Mouse (Mus musculus) erythroblast, embryonic 14.5 days (primary cell): ENCODE measurements around the gene Olfr605. TPM values are rescaled to one million over a fixed set of nuclear protein-coding genes. Genes with fewer than 3 reads are reported as not detected.
"Not testable (repeated sequence)": the region's sequence is repeated elsewhere in the genome, so short reads cannot be mapped to it uniquely, and the experiment has no call there.

Experiments
- H3K27me3 ChIP-seq: 2 replicates; pipeline ENCODE4 v1.6.1; 2012; ENCODE audit warnings: inconsistent platforms; ENCODE audit not compliant: control insufficient read depth
- H3K36me3 ChIP-seq: 2 replicates; pipeline ENCODE4 v1.6.1; 2012; ENCODE audit warnings: mild to moderate bottlenecking, inconsistent platforms; ENCODE audit not compliant: control insufficient read depth
- H3K4me1 ChIP-seq: 2 replicates; pipeline ENCODE4 v1.6.1; 2012; ENCODE audit warnings: inconsistent platforms; ENCODE audit not compliant: control insufficient read depth
- H3K4me3 ChIP-seq: replicated peaks from 2 replicates; pipeline ENCODE3; 2012; ENCODE audit warnings: moderate library complexity, mild to moderate bottlenecking, inconsistent platforms
- H3K9me3 ChIP-seq: 2 replicates; pipeline ENCODE4 v1.6.1; 2012; ENCODE audit warnings: low read length, inconsistent platforms, mixed read lengths; ENCODE audit not compliant: control insufficient read depth
- GATA1 ChIP-seq: IDR thresholded peaks from 2 replicates; pipeline ENCODE4 v1.6.1; 2012; ENCODE audit warnings: low read length, inconsistent platforms, mixed read lengths
- TAL1 ChIP-seq: IDR thresholded peaks from 3 replicates; pipeline ENCODE4 v1.6.1; 2012; ENCODE audit warnings: low read length, inconsistent platforms, mixed read lengths
- polyA plus RNA-seq: library from polyadenylated mRNA; stranded (reverse); fragments of >175 nt; gene quantifications from 2 replicates; pipeline ENCODE4 v1.2.3, GENCODE M21; 2012

Gene Olfr605
- polyA plus RNA-seq: not detected in 2 replicates

DNA sequence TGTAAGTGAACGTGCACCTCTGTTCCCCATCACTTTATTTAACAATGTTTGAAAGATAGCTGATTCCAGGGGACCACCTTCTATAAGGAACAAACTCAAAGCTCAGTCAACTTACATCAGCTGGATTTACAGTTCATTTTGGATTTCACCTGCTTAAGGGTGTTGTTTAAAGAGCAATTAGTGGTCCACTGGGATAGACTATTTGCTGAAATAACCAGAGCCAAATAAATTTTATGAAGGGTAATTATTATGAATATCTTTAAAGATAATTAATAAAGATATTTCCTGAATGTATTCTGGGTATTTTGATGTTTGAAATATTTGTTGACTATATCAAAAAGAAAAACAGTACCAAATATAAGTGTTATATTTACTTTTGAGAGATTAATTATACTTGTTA is at the start of gene Olfr605:
TSS of gene Olfr605 (minus strand) at position 101 of the 400 bp plus-strand sequence.
- Histone ChIP-seq H3K27me3 (no peaks in the 10 kb centered on the region), H3K4me3 (no peak within 1 kb of the TSS), H3K36me3 (no peaks in the 10 kb centered on the region), H3K4me1 (no peaks in the 10 kb centered on the region), H3K9me3 (peaks cover 7% of the 10 kb centered on the region)
- TF ChIP-seq TAL1 (no peak), GATA1 (no peak)

DNA sequence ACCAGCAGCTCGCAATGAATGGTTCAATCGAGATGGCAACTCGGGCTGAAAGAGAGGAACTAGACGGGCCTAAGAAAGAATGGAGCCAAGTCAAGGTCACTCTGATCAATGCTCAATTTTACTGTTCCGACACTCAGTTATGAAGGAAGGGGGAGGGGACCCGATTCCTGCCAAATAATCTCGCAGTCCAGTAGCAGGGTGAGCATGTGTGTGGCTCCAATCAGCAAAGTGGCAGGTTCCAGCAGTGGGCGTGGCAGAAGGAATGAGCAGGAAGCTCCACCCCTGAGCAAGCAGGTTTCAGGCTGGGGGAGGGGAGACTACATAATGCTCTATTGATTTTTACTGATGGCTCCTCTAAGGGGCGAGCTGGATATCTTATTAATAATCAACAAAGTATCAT is 31.9 kb upstream of the Olfr605 start:
- not testable (repeated sequence) for H3K4me1 ChIP-seq, H3K4me3 ChIP-seq, H3K36me3 ChIP-seq, H3K27me3 ChIP-seq
- H3K9me3 ChIP-seq: peaks cover 14% of the 10 kb centered on the region

DNA sequence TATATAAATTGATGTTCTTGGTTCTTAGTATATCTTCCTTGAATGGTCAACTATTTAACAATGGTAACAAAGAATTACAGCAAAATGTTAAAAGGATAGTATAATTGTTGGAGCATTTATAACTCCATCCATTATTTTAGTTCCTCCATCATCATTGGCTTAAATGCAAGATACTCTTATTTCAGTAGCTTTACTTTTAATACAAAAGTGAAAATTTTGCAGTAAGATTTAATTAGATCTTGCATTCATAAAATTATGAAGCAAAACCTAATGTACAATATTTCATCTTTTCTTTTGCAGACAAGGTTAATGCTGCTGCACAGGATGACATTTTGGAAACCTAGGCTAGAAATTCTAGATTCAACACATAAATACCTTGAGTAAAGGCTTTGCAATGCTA is 24.3 kb upstream of the Olfr605 start, which contains the start of gene Olfr608:
TSS of gene Olfr608 (plus strand) at position 301 of the 400 bp plus-strand sequence.
- Histone ChIP-seq H3K9me3 (peaks cover 6% of the 10 kb centered on the region), H3K36me3 (no peaks in the 10 kb centered on the region), H3K4me3 (no peak within 1 kb of the TSS), H3K27me3 (no peaks in the 10 kb centered on the region), H3K4me1 (no peaks in the 10 kb centered on the region)
- TF ChIP-seq TAL1: no peak
- TF ChIP-seq GATA1: no peak

DNA sequence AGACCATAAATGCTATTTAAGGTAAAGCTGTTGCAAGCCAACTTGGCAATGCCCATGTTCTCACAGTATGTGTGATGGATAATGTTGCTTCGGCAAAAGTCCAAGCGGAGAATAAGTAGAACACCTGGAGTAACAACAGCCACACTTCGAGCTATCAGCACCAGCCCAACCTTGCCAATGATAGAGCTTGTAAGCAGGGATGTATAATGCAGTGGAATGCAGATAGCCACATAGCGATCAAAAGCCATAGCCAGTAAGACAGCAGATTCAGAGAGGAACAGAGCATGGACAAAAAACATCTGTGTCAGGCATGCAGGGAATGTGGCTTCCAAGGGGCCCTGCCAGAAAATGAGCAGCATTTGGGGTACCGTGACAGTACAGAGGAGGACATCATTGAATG is 15.4 kb upstream of the Olfr605 start:
- H3K36me3 ChIP-seq: no peaks in the 10 kb centered on the region
- H3K4me3 ChIP-seq: no peak overlapping the region
- no peaks in the 10 kb centered on the region for H3K4me1 ChIP-seq
- peaks cover 2% of the 10 kb centered on the region; the same call in 1 of the 2 replicates for H3K9me3 ChIP-seq
- TF ChIP-seq GATA1: no peak
- no peak for TF ChIP-seq TAL1
- H3K27me3 ChIP-seq: no peaks in the 10 kb centered on the region

DNA sequence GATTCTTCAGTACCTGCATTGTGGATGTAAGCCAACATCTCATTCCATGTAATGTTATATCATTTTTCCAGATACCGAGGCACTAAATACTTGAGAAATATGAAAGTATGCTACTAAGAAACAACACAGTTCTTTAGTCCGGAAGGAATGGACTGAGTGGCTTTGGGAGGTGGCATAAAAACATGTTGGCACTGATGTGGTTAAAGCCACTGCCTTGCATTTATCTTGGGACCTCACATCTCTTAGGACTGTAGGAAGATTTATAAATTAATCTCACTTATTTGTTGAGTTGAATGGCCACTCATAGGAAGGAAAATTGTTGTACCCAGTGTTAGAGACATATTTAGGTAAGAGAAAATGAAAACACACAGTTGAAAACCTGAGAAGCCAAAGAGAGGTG is 3.5 kb upstream of the Olfr605 start, which contains the start of gene Olfr606:
TSS of gene Olfr606 (plus strand) at position 301 of the 400 bp plus-strand sequence.
- H3K4me3 ChIP-seq: no peak within 1 kb of the TSS
- no peaks in the 10 kb centered on the region for H3K9me3 ChIP-seq
- H3K27me3 ChIP-seq: no peaks in the 10 kb centered on the region
- no peaks in the 10 kb centered on the region for H3K36me3 ChIP-seq
- no peak for TF ChIP-seq TAL1
- no peak for TF ChIP-seq GATA1
- H3K4me1 ChIP-seq: no peaks in the 10 kb centered on the region

DNA sequence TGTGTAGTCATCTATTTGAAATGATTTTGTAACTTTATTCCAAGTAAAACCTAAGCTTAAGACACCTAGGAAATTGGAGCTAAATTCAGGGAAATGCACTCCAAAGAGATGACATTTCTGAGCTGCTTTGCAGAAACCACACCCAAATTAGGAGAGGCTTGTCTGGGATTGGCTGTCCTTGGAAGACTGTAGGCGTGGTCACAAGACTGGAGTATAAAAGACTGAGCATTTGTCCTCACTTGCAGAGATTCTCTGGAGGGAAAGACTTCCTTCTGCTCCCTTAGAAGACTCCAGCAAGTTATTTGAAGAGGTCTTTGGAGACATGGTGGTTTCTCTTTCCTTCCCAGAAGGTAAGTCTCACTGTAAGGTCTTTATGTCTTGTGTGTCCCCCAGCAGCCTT is 30.5 kb downstream of the Olfr605 start, which contains the start of gene Usp17lc:
TSS of gene Usp17lc (plus strand) at position 301 of the 400 bp plus-strand sequence.
- H3K4me1 ChIP-seq, H3K27me3 ChIP-seq, H3K4me3 ChIP-seq, H3K36me3 ChIP-seq, H3K9me3 ChIP-seq: not testable (repeated sequence)

DNA sequence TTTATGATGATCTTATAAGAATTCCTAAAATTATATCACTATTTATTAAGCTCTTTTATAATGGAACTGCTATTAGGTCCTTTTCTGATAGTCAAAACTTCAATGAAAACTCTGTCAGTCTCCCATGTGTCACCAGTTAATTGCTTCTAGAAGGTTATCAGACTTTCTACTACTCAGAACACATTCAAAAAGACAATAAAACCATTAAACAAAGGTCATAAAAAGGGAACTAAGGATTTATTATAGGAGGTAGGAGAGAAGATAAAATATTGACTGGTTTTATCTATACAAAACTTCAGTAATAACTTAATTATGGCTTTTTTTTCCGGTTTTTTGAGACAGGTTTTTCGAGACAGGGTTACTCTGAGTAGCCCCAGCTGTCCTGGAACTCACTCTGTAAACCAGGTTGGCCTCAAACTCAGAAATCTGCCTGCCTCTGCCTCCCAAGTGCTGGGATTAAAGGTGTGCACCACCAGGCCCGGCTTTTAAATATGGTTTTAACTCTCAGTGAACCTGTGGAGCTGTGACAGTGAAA is 38.7 kb downstream of the Olfr605 start:
- not testable (repeated sequence) for H3K4me1 ChIP-seq, H3K27me3 ChIP-seq, H3K4me3 ChIP-seq, H3K9me3 ChIP-seq, H3K36me3 ChIP-seq

DNA sequence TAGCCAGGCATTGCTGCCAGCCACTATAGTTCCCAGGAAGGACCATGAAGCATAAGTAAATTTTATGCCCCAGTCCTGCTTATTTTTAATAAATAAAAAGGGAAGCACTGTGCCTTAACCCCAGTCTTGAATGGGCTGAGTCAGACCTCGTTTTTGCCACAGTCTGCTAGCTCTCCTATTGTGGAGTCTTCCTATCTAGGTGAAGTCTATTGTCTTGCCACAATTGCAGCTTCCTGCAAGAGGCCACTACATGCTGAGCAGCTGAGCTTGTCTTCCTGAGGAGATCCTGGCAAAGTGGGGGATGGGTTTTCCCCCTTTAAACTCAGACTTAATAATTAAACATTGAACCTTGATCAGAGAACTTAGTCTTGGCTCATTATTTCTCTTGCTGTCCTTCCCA is 46.3 kb downstream of the Olfr605 start:
- Histone ChIP-seq H3K9me3 (no peaks in the 10 kb centered on the region), H3K27me3 (no peaks in the 10 kb centered on the region), H3K36me3 (no peaks in the 10 kb centered on the region), H3K4me3 (no peak overlapping the region), H3K4me1 (no peaks in the 10 kb centered on the region)
- TF ChIP-seq TAL1 (no peak), GATA1 (no peak)

DNA sequence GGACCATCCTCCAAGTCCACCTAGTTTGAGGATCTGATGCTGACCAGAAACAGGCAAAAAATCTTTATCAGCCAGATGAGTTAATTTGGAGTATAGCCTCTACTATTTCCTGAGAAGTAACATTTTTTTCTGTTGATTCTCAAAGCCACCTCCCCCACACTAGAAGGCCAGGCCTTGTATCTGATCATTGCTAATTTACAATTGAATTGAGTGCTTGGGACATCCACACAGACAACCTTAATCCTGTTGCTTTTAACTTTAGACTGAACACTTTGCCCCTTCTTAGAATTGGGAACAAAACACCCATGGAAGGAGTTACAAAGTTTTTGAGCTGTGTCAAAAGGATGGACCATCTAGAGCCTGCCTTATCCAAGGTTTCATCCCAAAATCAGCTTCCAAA is 47.5 kb downstream of the Olfr605 start:
- Histone ChIP-seq H3K27me3 (no peaks in the 10 kb centered on the region), H3K4me3 (no peak overlapping the region), H3K36me3 (no peaks in the 10 kb centered on the region), H3K9me3 (no peaks in the 10 kb centered on the region), H3K4me1 (no peaks in the 10 kb centered on the region)
- TF ChIP-seq TAL1: no peak

Other genes starting within 250 kb of the Olfr605 start
- not detected in 2 replicates for gene Olfr593, start 233.6 kb downstream of the Olfr605 start, polyA plus RNA-seq
- gene Olfr594, start 228.4 kb downstream of the Olfr605 start, polyA plus RNA-seq: 0.02 TPM in 1 of 2 replicates, not detected in the other
- gene Usp17ld, start 192.9 kb downstream of the Olfr605 start, polyA plus RNA-seq: not detected in 2 replicates
- gene Olfr596, start 139.8 kb downstream of the Olfr605 start, polyA plus RNA-seq: not detected in 2 replicates
- gene Olfr597, start 129.1 kb downstream of the Olfr605 start, polyA plus RNA-seq: not detected in 2 replicates
- 0.04 TPM in 1 of 2 replicates, not detected in the other for gene Olfr598, start 121.9 kb downstream of the Olfr605 start, polyA plus RNA-seq
- gene Olfr599, start 109.5 kb downstream of the Olfr605 start, polyA plus RNA-seq: not detected in 2 replicates
- not detected in 2 replicates for gene Olfr600, start 95.8 kb downstream of the Olfr605 start, polyA plus RNA-seq
- not detected in 2 replicates for gene Olfr601, start 82.8 kb downstream of the Olfr605 start, polyA plus RNA-seq
- gene Olfr603, start 59.3 kb downstream of the Olfr605 start, polyA plus RNA-seq: not detected in 2 replicates
- gene Usp17lc, start 30.4 kb downstream of the Olfr605 start, polyA plus RNA-seq: not detected in 2 replicates
- not detected in 2 replicates for gene Olfr606, start 3.6 kb upstream of the Olfr605 start, polyA plus RNA-seq
- not detected in 2 replicates for gene Olfr607, start 18.7 kb upstream of the Olfr605 start, polyA plus RNA-seq
- gene Olfr608, start 24.4 kb upstream of the Olfr605 start, polyA plus RNA-seq: not detected in 2 replicates
- not detected in 2 replicates for gene Olfr609, start 52.6 kb upstream of the Olfr605 start, polyA plus RNA-seq
- not detected in 2 replicates for gene Olfr610, start 66.7 kb upstream of the Olfr605 start, polyA plus RNA-seq
- not detected in 2 replicates for gene Olfr611, start 75.4 kb upstream of the Olfr605 start, polyA plus RNA-seq
- not detected in 2 replicates for gene Olfr612, start 97.3 kb upstream of the Olfr605 start, polyA plus RNA-seq
- not detected in 2 replicates for gene Olfr613, start 102.6 kb upstream of the Olfr605 start, polyA plus RNA-seq
- gene Olfr615, start 110.6 kb upstream of the Olfr605 start, polyA plus RNA-seq: not detected in 2 replicates
- gene Olfr616, start 123.7 kb upstream of the Olfr605 start, polyA plus RNA-seq: not detected in 2 replicates
- gene Olfr617, start 127.6 kb upstream of the Olfr605 start, polyA plus RNA-seq: not detected in 2 replicates
- gene Olfr618, start 144.7 kb upstream of the Olfr605 start, polyA plus RNA-seq: not detected in 2 replicates
- not detected in 2 replicates for gene Olfr619, start 155.1 kb upstream of the Olfr605 start, polyA plus RNA-seq
- not detected in 2 replicates for gene Olfr620, start 167.1 kb upstream of the Olfr605 start, polyA plus RNA-seq
- not detected in 2 replicates for gene Olfr622, start 197.3 kb upstream of the Olfr605 start, polyA plus RNA-seq
- gene Olfr623, start 218.3 kb upstream of the Olfr605 start, polyA plus RNA-seq: not detected in 2 replicates
- gene Olfr624, start 225.8 kb upstream of the Olfr605 start, polyA plus RNA-seq: not detected in 2 replicates
- not detected in 2 replicates for gene Olfr625-ps1, start 237.3 kb upstream of the Olfr605 start, polyA plus RNA-seq